Comparison of ENCODE assay signal across 8 mouse cellular contexts in the genomic region with DNA sequence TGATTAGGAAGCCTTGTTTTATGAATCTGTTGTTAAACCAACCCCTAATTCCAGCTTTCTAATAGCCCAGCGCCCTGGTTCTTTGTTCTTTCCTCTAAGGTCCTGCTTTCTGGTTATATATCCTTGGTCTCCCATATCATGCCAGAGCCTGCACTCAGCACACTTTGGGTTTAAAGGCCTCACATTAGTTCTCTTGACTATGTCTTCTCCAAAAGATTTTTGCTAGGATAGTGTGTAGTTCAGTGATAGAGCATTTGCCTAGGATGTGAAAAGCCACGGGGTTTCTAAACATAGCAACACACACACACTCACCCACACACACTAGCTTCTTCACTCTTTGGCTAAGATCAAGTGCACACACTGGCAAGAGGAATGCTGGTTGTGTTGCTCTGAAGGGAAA.
A peak's percentile ranks its signal among the peaks of the same experiment; 100 is the strongest.
DNase-seq lines count a peak whose midpoint lies in the region; ATAC-seq and TF ChIP-seq lines count a peak whose summit lies in the region.

No protein-coding gene starts in this region.

- WGBS in heart, embryonic 16.5 days, result 7% methylated on average over 2 of the region's 2 CpGs
- WGBS in liver, embryonic 13.5 days (ENCODE audit: insufficient replicate concordance), result 10% methylated on average over 2 of the region's 2 CpGs

- peak overlapping the region; percentile 98 for H3K4me2 ChIP-seq in heart, embryonic 16.5 days (ENCODE audit: low read depth, low read length)
- peak overlapping the region; percentile 69 for H3K4me2 ChIP-seq in liver, embryonic 13.5 days

- ATAC-seq in heart, embryonic 16.5 days (replicated peaks; ENCODE audit: extremely low read depth, insufficient read depth, low FRiP score), result no peak
- no peak for ATAC-seq in liver, embryonic 13.5 days (ENCODE audit: low read depth)

- H3K27me3 ChIP-seq in heart, embryonic 16.5 days (ENCODE audit: control insufficient read depth, insufficient read depth, low read length), result no peaks in the 10 kb centered on the region; the same call in 1 of the 2 replicates
- peaks cover 30% of the 10 kb centered on the region for H3K27me3 ChIP-seq in liver, embryonic 13.5 days

- DNase-seq in cerebellum, adult 9-10 months, result peak; percentile 15
- DNase-seq in cerebellum, adult 11-12 months, result no peak
- DNase-seq in brain, embryonic 14.5 days (ENCODE audit: low read depth), result peak; percentile 64
- DNase-seq in liver, embryonic 13.5 days, result no peak
- DNase-seq in telencephalon, adult 2 months (ENCODE audit: low read depth, low spot score), result peak; percentile 33
- DNase-seq in layer of hippocampus, adult 9-11 months, result no peak
- DNase-seq in adrenal gland, adult 8-10 months, result no peak

- TF ChIP-seq POLR2A in brain, embryonic 14.5 days (IDR thresholded peaks at IDR 0.05; ENCODE audit: borderline replicate concordance, extremely low read depth, insufficient read depth, insufficient read length, poor library complexity, severe bottlenecking), result no peak

- H3K27ac ChIP-seq in heart, embryonic 16.5 days (ENCODE audit: low read length), result 0 out of 2 replicates have a peak overlapping the region, but pooled peaks have one; percentile 46
- no peak overlapping the region for H3K27ac ChIP-seq in liver, embryonic 13.5 days

- peak overlapping the region; percentile 76 for H3K9ac ChIP-seq in heart, embryonic 16.5 days (ENCODE audit: low read length)
- no peak overlapping the region for H3K9ac ChIP-seq in liver, embryonic 13.5 days

- no peaks in the 10 kb centered on the region for H3K9me3 ChIP-seq in heart, embryonic 16.5 days (replicated peaks; ENCODE audit: control insufficient read depth, low read length)
- H3K9me3 ChIP-seq in liver, embryonic 13.5 days (replicated peaks), result no peaks in the 10 kb centered on the region

- peaks cover 11% of the 10 kb centered on the region for H3K4me1 ChIP-seq in heart, embryonic 16.5 days (ENCODE audit: control insufficient read depth, insufficient read depth, low read length)
- 0 out of 2 replicates have a peak, but pooled peaks cover 3% of the 10 kb centered on the region for H3K4me1 ChIP-seq in liver, embryonic 13.5 days (replicated peaks)

- H3K36me3 ChIP-seq in heart, embryonic 16.5 days (ENCODE audit: control insufficient read depth, insufficient read depth), result no peaks in the 10 kb centered on the region
- H3K36me3 ChIP-seq in liver, embryonic 13.5 days, result no peaks in the 10 kb centered on the region

- TF ChIP-seq CTCF in brain, embryonic 14.5 days (IDR thresholded peaks at IDR 0.05; ENCODE audit: borderline replicate concordance, extremely low read depth, insufficient read depth, insufficient read length), result no peak

- H3K4me3 ChIP-seq in heart, embryonic 16.5 days (ENCODE audit: low read length), result peak overlapping the region; percentile 68
- H3K4me3 ChIP-seq in liver, embryonic 13.5 days (replicated peaks), result peak overlapping the region; percentile 50; the same call in 1 of the 2 replicates

Comparison
In these comparisons a context has a peak if more than half of its experiments do, and no peak if none do; other contexts are left out.
1. DNase-seq: peak in cerebellum, adult 9-10 months (single experiment), brain, embryonic 14.5 days (single experiment) and telencephalon, adult 2 months (single experiment); none in cerebellum, adult 11-12 months (single experiment), liver, embryonic 13.5 days (single experiment), layer of hippocampus, adult 9-11 months (single experiment) and adrenal gland, adult 8-10 months (single experiment).